Mouse (Mus musculus): ENCODE data around the gene Kcnab2.
A peak's percentile ranks its signal among the peaks of the same experiment; 100 is the strongest.

The Kcnab2 gene

DNA sequence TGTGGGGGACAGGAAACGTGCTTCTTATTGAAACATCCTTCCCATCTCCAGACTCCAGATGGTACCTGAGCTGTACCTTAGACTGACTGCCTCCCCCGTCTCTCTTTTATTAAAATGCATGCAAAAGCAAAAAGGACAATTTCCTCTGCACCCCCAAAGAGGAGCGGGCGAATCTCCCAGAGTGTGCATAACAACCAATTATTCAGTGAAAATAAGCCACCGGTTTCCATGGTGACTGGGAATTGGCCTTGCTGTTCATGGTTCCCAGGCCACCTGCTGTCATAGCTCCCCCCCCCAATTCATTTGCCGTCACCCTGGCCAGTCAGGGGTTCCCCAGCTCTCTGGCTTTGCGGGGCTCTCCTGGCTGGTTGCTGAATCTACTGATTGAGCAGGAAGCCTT lies 112.4 kb downstream of the Kcnab2 start:
- peak; percentile 58 for DNase-seq

DNA sequence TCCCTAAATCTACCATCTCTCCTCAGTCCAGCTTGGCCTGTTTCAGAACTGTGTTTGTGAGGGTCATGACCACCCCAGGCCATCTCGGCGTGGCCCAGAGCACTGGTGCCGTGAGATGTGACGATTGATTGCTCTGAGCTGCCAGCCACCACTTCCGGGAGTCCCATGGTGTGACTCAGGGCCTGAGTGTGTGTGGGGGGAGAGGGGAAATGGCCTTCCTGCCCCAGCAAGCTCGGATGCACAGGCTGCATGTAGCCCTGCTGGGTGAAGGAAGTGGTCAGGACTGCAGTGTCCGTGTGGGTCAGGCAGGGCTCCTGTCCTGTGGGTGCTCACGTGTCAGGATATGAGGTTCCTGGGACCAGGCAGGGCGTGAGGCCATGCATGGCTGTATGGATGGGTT lies 115.5 kb downstream of the Kcnab2 start:
- DNase-seq: no peak

DNA sequence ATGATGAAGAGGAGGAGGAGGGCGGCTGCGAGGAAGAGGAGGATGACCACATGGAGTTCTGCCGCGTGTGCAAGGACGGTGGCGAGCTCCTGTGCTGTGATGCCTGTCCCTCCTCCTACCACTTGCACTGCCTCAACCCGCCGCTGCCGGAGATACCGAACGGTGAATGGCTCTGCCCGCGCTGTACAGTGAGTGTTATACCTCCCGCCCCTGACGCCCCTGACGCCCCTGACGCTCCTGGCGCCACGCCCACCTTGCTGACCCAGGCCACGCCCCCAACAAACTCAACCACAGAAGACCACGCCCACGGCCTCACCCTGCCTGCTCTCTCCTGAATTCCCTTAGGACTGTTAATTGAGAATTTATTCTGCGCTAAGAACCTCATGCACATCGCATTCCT lies 116.8 kb downstream of the Kcnab2 start:
- DNase-seq: no peak

DNA sequence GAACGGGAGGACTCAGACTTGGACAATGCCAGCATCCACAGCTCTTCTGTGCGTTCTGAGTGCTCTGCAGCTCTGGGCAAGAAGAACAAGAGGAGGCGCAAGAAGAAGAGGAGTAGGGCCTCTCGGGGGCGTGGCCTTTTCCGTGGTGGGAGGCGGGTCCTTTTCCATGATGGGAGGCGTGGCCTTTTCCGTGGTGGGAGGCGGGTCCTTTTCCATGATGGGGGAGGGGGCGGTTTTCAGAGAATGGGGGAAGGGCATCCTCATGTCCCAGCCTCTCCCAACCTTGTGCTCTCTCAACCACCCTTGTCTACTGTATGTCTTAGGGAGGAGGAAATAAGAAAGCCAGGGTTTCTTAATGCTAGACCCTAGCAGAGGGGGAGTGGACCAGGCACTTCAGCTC lies 118.0 kb downstream of the Kcnab2 start:
- no peak for DNase-seq

DNA sequence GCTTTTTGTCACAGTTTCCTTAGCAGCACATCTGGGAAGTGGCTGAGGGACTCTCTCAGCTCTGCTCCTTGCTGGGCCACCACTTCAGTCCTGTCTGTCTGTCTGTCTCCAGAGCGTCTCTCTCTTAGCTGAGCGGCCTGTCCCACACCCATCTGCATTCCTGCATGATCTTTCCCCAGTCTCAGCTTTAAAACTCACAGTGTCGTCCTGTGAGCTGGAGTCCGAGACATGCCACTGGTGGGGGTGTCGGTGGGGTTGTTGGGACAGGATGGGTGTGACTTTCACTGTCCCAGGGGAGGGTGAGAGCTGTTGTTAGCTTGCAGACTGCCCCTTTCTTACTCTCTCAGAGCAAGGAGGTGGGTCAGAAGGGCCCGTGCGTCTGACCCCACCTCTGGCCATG lies 122.0 kb downstream of the Kcnab2 start:
- no peak for DNase-seq

DNA sequence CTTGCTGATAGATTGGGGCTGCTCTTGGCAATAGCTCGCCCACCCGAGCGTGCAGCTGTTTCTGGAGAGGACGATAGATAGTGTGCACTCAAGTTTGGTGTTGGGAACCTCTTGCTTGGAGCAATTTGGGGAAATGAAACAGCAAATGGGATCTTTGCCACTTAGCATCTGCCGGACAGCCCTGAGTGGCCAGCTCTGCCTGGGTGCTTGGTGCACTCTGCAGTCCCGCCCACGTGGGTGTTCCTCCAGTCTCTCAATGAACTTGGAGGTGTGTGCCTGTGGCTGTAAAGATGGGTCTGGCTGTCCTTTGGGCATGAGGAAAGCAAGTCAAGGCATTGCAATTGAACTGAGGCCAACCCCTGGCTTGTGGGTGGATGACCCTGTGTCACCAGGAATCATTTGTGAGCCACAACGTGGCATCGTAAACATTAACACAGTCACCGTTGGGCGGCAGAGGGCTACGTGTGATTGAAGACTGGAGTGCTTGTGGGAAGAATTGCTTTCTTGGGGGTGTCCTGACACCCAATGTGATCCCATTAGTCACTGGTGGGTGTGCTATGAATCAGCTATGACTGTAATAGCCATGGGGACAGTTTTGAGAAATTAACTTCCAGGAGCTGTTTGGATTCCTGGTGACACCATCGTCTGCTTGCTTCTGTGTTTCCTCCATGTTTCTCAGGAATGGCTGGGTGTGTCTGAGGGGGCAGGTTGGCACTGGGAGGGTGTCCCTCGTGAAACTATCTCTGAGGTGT lies 123.6 kb downstream of the Kcnab2 start:
- DNase-seq: peak; percentile 61

DNA sequence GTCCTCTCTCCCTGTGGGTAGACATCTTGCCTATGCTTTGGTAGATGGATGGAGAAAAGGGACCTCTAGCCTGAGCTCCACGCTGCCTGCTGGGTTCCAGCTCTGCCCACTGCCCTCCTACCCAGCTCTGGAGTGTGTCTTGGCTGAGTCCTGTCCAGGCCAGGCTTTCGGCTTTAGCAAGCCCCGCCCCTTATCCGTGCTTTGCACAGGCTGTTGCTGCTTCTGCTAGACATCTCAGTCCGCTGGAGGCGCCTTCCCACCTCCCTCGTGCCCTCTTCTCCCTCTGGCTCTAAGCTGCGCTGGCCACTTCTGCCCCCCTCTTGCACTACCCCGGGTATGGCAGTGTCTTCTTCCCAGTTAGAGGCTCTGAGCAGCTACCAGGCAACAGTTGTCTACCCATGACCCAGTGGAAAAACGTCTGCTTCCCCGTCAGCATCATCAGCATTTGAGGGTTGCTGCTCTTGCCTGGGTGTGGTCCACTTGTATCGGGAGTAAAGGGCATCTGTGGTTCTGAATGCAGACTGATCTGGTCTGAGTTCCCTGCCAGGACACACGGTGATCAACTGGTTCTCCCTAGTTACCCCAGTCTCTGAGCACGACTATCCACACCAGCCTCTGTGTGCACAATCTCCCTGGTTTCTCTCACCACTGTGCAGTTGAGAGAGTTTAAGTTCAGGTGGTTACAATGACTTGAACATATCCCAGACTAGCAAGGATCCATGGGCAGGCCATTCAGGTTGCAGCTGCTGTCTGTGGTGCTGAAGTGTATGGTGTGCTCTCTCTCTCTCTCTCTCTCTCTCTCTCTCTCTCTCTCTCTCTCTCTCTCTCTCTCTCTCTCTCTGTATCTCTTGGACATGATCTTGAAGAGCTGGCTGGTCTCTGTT lies 126.0 kb downstream of the Kcnab2 start:
- no peak for DNase-seq

DNA sequence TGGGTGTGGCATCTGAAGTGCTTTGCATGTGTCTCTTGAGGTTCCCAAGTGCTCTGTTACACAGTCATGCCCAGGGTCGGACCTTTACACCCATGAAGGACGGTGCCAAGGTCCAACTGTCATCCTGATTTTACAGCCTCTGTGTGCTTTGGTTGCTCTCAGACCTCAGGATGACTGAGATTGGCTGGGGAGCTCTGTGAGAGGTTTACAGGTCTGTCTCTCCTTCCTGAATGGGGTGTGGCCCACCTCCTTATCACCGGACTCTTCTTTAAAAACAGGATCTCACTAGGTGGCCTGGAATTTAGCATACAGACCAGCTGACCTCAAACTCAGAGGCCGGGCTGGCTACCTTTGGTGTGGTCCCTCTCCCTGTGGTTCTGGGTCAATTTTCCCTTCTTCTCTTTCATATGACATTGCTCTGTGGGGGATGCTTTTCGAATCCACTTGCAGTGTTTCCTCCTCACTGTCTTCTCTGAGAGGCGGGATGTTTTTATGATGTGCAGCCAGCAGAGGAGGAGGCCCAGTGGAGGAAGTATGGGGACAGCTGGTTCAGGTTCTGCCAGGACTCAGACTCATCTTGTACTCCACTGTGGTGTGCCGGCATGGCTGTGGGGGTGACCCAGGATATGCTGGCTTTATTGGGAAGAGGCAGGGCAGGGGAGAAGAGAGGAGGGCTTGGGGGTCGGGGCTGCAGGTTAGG lies 126.8 kb downstream of the Kcnab2 start:
- no peak for DNase-seq

DNA sequence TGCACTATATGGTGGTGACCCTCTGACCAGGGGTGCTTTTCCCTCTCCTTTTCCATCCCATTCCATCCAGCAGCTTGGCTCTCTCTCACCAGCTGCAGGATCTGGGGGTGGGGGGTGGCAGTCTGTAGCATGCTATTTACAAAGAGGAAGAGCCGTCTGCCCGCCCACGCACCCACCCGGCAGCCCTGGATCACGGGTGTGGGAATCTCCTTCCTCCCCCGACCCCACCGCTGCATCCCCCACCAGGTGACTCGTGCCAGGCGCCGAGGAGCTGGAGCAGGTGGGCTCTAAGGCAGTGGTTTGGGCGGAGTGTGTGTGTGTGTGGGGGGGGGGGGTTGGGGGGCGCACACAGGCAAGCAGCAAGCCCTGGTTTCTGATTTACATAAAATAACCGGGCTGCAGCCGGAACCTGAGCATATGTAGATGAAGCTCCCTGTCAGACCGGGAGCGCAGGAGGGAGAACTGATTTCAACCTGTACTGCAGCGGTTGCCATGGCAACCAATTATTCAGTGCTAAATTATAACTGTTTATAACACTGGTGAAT lies 127.8 kb downstream of the Kcnab2 start:
- DNase-seq: peak; percentile 90

DNA sequence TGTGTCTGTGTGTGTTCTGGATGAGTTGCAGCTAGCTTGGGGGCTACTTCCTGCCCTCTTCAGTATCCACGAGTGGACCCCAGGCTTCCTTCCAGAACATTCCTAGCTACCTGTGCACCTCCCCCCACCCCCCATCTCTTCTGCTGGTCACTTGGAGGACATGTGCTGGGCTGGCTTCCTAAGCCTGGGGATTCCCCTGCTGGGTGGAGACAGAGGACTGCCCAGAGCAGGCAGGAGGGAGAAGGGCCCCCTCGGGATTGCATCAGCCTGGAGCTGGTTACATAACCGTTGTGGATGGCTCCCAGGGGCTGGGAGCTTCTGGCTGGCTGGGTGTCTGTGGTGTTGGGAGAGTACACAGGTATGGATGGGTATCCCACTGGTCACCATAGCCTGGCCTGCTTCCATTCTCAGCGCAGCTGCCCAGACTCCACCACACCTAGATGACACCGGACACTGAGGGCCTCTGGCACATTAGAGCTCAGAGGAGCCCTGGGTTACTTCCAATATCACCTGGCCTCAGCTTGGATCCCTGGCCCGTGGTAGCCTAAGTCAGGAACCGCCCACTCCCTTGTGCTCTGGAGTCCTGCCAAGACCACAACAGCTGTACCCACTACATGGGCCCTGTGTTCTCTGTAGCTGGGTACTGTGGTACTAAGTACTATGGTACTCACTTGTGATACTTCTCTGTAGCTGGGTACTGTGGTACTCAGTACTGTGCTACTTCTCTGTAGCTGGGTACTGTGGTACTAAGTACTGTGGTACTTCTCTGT lies 132.4 kb downstream of the Kcnab2 start:
- DNase-seq: peak; percentile 71

DNA sequence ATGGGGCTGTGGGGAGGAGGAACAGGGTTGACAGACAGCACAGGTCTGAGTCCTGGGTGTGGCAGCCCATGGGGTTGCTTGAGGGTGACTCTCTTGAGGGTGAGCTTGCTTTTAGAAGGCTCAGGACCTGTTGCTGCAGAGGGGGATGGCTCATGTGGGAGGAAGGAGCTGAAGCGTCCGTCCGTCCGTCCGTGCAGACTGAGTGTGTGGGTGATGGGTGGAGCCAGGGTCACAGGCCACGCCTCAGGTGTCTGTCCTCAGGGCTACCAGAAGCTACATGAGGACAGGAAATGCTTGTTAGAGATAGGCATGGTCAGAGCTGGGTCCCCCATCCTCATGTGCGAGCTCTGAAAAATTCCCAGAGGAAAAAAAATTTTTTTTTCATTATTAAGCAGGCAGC lies 133.0 kb downstream of the Kcnab2 start:
- DNase-seq: no peak

DNA sequence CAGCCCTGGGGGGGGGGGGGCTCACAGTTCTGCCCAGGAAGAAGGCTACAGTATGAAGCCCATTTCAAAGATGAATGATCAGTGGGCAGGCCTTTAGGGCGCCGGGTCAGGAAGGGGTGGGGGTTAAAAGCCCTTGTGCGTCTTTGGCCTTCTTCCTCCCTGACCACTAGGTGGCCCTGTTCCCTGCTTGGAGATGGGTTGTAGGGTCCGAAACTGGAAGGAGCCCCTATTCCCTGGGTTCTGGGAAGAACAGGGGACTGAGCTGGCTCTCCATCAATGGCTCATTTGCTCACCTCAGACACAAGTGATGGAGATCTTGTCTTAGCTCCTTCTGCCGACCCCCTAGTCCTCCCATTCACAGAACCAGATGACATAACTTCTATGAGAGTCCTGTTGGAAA lies 134.4 kb downstream of the Kcnab2 start:
- no peak for DNase-seq

Measured in layer of hippocampus, adult 9-11 months (tissue).